Mouse (Mus musculus) megakaryocyte, adult 5-6 weeks (primary cell): ENCODE data around the gene Klf13. TPM values are rescaled to one million over a fixed set of nuclear protein-coding genes. Genes with fewer than 3 reads are reported as not detected.

ENCODE experiments used
- ATAC-seq: 2 replicates; pipeline ENCODE4 v1.8.0; 2016; ENCODE audit warnings: mild to moderate bottlenecking, inconsistent platforms; ENCODE audit not compliant: poor library complexity, severe bottlenecking
- total RNA-seq, 2 experiments: library from RNA; stranded (forward) in 1 of 2; stranded (reverse) in 1 of 2; fragments of 153-499, 151-499 nt in 1 of 2; fragments of 221-1000, 200-1000 nt in 1 of 2; gene quantifications; 2 replicates each; pipeline versions ENCODE4 v1.2.3 to v1.2.4; 2015 to 2017

The Klf13 gene
- total RNA-seq, 2 experiments from 2014 or later: 61.7 to 122 TPM

DNA sequence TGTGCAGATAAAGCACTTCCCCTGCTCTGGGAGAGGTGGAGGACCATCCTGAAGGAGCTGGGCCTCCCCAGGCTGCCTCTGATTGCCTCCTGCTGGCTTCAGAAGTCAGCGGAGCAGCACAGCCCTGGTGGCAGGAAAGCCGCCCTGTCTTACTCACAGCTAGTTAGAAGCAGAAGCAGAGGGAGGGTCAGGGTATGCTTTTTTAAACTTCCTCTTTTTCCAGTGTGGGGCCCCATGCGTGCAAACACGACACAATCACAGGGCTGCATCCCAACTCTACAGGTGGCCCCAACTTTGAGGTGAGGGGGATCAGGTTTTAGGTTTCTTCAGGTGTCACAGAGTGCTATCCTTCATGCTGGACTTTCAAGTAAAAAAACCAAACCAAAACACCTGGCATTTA is 27.8 kb downstream of the Klf13 start:
- ATAC-seq: peak; percentile 59

DNA sequence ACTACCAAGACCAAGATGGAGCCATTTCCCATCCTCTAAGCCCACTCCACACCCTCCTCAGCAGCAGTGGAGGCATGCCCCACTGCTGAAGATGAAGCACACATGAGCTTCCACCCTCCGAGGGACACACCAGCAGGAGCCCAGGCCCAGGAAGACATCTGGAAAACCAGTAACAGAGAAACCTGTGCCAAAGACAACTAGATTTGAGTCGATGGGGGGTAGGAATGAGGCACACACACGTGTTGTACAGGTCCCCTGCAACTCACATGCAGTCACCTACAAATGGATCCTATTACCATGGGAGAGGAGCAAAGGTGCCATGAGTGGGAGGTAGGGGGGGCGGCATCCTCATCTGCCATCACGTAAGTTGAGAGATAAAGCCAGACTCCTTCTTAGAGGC is 28.5 kb downstream of the Klf13 start:
- no peak for ATAC-seq

DNA sequence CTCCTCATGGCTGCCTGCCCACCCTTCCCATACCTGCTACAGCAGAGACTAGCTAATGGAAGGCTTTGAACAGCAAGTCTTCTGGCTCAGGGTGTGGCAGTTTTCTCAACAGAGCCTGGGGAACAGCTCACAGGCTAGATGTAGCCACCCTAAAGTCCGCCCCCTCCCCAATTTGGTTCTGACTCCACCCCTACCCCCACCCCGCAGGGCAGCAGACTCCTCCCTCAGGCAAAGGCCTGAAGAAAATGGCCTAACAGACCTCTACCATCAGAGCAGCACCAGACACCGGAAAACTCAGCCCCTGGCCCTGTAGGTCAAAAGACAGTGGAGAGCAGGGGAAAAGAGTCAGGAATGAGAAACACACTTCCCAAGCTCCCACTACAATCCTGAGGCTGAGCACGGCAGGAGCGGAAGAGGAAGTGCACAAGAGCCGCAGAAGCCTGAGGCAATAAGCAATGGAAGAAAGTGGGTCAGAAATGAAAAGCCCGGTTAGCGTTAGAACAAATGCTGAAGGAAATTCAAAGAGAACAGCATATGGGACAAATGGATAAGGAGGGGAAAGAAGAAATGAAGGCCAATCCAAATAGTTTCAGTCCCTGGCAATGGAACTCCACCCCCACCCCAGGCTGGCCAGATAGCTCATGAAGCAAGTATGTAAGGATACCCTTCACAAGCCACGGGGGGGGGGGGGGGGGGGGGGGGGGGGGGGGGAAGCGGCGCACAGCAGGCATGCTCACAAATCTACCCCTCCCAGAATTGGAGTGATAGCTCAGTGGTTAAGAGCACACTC is 30.0 kb downstream of the Klf13 start:
- no peak for ATAC-seq

DNA sequence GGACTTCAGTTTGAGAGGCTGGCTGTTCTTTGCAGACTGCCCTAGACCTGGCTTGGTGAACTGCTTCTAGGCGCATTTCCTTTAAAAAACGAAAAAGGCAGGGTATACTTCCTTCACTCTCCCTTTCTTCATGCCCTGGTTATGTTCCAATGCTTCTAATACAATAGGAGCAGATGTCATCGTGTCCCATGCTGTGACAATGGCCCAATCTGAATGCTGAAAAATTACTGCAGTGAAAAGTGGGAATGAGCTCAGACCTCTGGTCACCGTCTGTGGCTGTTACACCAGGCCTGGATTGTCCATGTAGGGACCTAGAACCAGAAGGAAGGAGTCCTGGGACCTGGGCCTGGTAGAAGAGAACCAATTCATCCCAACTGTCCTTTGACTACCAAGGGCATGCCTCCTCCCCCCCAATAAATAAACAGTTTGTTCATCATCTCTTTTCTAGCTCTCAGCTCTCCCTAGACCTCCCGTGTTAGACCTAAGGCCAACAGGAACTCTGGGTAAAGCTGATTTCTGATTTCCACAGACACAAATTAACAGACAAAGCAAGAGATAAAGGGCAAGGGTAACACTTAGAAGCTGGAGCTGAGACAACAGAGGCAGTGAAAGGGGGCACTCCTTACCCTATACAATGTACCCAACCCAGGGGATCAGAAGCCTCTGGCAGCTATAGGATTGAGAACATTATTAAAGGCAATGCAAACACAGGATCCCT is 30.8 kb downstream of the Klf13 start:
- no peak for ATAC-seq

DNA sequence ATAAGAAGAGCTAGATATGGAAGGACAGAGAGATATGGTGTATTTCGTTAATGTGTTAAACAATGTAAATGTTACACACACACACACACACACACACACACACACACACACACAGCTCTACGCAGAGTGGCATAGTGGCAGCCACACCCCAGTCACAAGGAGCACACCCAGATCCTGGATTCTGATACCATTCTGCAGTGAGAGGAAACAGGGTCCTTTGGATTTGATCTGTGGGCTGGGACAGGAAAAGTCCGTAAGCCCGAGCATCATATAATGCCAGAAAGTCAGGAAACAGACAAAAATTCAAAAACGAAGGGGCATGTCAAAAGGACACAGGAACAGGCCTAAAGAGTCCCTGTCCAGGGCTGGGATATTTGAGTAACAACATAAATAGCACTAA is 33.1 kb downstream of the Klf13 start:
- no peak for ATAC-seq

DNA sequence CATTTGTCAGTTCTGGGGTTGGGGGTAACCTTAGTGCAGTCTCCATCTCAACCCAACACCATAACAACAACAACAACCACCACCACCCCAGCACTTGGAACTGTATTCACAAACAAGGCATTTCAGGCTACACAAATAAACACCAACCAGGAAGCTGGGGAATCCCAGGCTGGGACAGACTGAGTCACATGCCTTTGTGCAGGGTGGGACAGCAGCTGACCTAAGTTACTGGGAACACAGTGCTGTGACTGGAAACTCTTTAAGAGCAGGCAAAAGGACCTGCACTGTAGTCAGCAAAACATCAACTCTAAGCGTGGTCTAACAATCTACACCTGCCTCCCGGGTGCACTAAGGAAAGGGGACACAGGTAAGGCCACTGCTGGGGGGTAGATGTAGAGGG is 33.5 kb downstream of the Klf13 start:
- no peak for ATAC-seq

DNA sequence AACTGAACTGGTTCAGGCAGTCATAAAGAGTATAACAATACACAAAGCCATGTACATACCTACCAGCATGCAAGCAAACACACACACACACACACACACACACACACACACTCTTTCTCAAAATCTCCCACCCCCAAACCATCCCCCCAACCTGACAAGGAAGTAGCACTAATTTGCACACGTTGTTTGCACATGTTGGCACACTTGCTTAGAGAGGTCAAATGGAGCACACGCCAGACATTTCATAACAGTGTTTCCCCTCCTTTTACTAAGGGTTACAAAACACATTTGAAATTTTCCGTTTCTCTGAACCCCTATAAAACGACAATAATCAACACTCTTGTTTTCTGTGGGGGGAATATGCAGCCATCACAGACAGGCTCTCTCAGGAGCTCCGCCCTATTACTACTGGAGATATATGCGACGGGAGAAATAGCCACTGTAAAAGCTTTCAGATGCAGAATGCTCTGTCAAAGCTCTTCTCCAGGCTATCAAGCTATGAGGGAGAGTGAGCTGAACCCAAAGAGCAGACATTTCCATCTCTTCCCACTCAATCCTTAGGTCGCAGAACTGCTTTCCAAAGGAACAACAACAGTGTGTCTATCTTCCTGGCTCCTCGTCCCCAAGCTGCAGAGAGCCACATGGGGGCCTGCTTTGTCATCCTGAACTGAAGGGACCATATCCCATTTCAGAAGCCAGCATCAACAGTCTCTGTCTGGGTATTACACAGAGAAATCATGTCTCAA is 34.9 kb downstream of the Klf13 start:
- peak; percentile 55 for ATAC-seq

DNA sequence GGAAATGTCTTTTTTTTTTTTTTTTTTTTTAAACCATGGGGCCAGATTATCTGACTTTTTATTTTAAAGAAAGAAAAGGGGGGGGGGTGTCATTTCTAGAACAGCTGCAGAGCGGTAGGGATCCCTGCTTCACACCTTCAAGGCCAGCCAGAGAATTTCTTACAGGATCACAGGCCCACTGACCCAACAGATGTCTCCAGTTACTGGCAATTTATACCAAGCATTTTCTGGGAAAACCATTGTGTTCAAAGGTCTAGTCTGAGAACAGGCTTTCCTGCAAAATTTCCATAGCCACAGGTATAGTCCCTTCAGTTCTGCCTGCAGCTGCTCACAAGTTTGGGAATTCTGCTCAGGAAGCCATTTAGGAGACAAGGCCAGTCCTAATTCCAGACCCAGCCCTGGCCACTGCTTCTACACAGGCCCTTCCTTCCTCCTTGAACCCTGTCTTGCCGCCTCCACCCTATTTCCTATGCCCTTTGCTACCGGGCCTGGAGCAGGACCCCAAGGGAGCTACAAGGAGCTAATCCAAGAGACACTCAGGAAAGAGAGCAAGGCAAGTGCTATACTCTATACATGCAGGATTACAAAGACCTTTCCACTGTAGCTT is 36.0 kb downstream of the Klf13 start:
- ATAC-seq: no peak

DNA sequence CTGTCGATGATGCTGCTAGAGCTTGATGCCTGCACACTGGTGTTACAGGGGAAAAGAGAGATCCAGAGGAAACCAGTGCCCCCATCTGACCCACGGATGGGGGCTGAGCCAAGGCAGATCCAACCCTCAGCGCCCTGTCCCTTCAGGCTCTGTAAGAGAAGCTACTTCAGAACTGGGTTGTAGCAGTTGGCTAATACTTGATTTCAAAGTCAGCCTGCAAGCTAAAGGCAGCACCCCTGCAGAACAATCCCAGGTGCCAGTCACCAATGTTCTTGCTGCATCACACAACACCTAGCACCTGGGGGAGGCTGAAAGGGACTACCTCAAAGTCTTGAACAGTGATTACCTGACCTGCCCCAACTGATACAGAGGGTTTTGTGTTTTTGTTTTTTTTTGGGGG is 36.8 kb downstream of the Klf13 start:
- ATAC-seq: no peak

DNA sequence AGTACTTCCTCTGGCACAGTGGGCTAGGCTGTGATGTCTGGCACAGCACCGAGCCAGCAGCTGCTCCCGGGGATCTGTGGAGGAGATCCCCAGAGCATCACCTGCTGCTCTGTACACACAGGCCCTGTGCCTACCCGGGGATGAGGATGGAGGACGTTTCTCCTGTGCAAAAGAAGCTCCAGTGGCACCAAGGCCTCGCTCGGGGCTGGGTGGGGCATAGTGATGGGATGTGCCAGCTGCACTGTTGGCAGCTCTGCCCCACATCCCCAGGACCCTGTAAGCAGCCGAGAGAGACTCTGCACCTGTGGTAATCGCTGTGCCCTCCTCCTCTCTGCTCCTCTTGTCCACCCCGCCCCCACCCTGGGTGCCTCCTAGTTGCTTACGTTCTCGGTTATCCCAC is 37.4 kb downstream of the Klf13 start:
- no peak for ATAC-seq

DNA sequence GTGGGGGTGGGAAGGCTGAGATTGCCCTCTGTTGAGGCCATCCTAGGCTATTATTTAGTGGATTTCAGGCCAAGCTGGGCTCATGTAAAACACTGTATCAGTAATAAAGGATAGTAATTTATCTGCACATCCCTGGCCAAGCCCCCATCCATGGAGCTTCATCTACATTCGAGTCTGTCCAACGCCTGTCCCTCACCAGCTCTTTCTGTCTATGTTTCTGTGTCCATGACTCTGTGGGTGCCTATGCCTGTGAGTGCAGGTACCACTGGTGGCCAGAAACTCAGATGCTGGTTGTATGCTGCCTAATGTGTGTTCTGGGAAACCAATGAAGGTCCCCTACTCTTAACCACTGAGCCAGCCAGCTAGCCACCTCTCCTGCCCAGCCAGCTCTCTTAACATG is 38.3 kb downstream of the Klf13 start:
- ATAC-seq: no peak

DNA sequence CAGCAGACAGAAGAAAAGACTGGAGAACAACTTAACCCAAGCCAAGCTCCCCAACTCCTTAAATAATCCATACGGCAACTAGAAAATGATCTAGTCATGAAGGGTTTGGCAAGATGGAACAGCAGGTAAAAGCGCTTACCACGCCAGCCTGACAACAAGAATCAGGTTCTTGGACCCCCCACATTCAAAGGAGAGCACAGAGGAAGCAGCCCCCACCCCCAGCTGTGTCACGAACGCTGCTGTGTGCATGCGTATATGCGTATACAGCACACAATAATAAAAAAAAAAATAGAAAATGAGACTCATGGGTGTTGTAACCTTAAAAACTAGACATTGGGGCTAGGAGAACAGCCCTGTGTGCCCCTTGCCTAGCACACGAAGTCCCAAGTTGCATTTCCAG is 38.8 kb downstream of the Klf13 start:
- no peak for ATAC-seq

DNA sequence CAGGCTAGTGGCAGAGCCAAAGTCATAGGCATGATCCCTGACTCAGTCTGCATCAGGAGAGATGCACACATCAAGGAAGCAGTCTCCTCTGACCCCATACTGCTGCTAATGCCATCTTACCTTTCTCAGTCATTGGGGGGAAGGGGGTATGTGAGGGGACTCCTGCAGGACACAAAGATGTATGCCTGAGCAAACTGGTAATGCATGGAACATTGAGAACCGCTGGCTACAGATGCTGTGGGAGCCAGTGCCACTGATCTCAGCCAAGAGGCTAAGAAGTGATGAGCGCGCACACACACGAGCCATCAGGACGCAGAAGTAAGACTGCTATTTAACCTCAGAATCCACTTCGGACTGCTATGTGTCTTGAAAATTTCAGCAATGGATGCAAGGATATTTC is 40.5 kb downstream of the Klf13 start:
- no peak for ATAC-seq

DNA sequence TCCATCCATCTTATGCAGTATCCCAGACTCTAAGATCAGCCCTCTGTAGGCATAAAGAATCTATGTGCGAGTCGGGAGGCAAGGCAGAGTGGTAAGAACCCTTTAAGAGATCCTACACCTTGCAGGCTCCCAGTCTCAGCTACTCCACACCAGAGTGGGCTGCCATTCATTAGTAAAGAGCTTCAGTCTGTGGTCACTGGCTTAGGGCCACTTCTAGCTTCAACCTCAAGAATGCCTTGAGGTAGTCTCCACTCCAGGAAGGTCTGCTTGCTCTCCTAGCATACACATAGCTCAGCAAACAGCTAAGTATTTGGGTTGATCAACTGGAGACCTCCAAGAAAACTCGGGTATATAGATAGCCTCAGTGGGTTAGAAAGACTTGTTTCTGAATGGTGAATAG is 41.1 kb downstream of the Klf13 start:
- ATAC-seq: no peak

DNA sequence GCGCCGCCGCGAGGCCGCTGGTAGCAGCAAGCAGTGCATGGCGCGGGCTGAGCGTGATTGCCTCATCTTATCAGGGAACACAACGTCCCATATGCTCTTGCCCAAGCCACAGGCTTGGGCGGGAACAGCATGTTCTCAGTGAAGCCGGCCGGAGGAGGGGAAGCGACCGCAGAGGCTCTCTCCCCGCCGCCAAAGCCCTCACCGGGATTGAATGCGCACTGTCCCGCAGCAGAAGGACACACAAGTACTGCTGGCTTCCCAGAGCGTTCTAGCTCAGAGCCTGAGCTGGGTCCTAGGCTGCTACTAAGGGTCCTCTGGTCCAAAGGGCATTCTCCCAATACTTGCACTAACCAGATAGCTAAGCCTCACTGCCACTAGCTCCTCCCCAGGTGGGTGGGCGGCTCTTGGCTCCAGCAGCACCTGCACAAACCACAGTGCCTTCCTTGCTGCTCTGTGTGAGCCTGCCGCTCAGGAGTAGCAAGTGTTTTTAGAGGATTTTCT is 41.7 kb downstream of the Klf13 start:
- peak; percentile 90 for ATAC-seq

DNA sequence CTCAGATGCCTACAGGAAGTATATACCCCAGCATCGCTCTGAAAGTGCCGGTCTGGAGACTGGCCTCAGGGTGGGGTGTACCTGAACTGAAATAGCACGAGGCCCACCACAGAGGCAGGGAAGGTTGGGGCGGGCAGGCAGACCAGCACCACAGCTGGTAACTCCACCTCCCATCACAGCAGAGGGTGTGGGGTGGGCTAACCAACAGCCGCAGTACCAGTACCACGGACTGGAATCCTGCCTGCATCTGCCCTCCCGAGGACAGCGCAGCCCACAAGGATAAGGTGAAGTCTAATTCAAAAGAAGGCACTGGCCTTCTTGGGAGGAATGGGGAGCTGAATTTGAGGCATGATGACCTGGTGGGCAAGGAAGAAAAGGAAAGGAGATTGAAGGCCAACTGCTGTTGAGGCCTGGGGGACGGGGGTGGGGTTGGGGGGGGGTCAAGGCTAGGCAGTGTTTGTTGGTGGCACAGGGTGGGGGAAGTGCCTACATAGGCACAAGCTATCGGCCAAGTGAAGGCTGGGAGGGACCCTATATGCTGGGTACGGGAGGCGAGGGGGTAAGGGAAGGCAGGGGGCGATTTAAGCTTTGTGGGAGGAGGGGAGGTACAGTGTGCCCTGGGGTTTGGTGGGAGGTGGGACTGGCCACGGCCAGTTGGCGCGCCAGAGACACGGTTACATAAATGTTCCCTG is 42.3 kb downstream of the Klf13 start:
- ATAC-seq: no peak

DNA sequence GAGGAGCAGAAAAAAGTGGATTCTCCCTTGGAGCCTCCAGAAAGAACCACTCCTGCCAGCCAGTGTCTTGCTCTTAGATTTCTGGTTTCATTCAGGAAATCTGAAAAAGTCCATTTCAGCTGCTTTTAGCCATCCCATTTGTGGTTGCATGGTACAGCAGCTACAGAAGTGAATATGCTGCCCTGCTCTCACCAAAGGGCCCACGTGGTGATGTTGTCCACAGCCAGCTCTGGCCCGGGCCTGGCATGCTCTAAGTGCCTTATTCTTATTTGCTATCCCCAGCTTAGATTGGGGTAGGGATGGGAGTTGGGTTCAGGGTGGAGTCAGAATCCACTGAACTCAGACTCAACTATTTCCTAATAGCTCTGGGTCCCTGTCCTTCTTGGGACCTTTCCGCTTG is 43.5 kb downstream of the Klf13 start:
- ATAC-seq: no peak

DNA sequence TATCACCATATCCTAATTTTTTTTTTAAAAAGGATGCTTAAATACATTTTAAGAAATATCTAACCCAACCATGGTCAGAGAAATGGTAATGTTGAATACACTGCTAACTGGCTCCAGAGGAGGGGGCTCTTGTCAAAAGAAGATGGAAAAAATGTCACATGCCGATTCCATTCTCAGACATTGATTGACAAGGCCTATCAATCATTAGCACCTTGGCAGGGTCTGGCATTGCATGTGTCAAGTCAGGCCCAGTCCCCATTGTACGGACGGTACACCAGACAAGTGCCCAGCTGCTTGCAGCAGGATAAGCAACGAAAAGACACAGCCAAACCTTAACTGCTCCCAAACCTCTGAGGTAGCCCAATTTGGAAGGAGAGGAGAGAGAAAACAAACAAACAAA is 44.1 kb downstream of the Klf13 start:
- ATAC-seq: no peak

DNA sequence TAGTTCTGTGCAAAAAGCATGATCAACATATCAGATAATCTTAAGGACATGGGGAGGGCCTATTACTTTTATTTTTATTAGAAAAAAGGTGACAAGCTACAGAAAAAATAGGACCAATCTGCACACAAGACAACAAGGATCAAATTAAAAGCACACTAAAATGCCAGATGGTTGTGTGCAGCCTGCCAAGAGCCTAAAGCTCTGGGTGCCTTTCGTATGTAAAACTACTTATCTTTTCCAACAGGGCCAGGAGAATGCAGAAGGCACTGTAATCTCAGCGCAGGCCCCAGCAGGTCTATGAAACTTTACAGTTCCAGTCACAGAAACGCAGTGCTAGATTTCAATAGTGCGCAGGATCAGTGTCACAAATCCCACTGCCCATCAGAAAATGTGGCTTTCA is 45.0 kb downstream of the Klf13 start:
- no peak for ATAC-seq

DNA sequence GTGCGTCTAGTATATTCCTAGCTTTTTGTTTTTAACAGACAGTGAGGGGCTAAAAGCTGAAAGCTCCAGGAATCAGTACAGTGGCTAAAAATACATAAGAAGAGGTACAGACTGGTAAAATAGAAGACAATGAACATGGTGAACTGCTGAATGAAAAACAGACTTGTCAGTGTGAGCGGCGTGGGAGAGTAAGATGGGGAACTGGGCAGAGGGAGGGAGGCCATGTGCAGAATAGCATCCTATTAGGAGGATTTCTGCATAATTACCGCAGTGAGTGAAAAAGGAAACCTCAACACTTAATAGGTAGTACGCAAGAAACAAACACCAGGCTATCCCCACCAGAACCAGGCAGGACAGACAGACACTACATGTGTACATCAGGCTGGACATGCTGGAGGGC is 45.5 kb downstream of the Klf13 start:
- no peak for ATAC-seq
